Mouse (Mus musculus): ENCODE data around the gene Cpox. TPM values are rescaled to one million over a fixed set of nuclear protein-coding genes. Genes with fewer than 3 reads are reported as not detected.

Gene Cpox
- polyA plus RNA-seq, 1 experiment from 2014 or later = 10.6 TPM

GRCm38 (mm10) chr16:58703382-58704124, 33.5 kb downstream of the Cpox start:
- H3K4me1 ChIP-seq (replicated peaks) = no peaks in the 10 kb centered on the region
- H3K27ac ChIP-seq = no peak overlapping the region
- H3K9ac ChIP-seq (replicated peaks) = no peak overlapping the region
- H3K9me3 ChIP-seq = no peaks in the 10 kb centered on the region
- H3K36me3 ChIP-seq = no peaks in the 10 kb centered on the region
- H3K4me3 ChIP-seq (replicated peaks) = no peak overlapping the region
- H3K27me3 ChIP-seq = no peaks in the 10 kb centered on the region
- WGBS = 63% methylated on average over 10 of the region's 10 CpGs
- H3K4me2 ChIP-seq (replicated peaks) = no peak overlapping the region
- ATAC-seq = no peak

- no peaks in the 10 kb centered on the region for H3K9me3 ChIP-seq
- H3K36me3 ChIP-seq = no peaks in the 10 kb centered on the region
- H3K4me3 ChIP-seq (replicated peaks) = no peak overlapping the region
- no peak overlapping the region for H3K9ac ChIP-seq (replicated peaks)
- no peak overlapping the region for H3K4me2 ChIP-seq (replicated peaks)
- H3K27me3 ChIP-seq = no peaks in the 10 kb centered on the region
- ATAC-seq = peak; percentile 56; the same call in 1 of the 2 replicates
- no peaks in the 10 kb centered on the region for H3K4me1 ChIP-seq (replicated peaks)
- no peak overlapping the region for H3K27ac ChIP-seq
Observed at GRCm38 (mm10) chr16:58704999-58705398, 34.9 kb downstream of the Cpox start.

- no peak for ATAC-seq
- no peak overlapping the region for H3K9ac ChIP-seq (replicated peaks)
- H3K27me3 ChIP-seq = no peaks in the 10 kb centered on the region
- H3K9me3 ChIP-seq = no peaks in the 10 kb centered on the region
- H3K4me3 ChIP-seq (replicated peaks) = no peak overlapping the region
- no peaks in the 10 kb centered on the region for H3K36me3 ChIP-seq
- no peaks in the 10 kb centered on the region for H3K4me1 ChIP-seq (replicated peaks)
- 89% methylated on average over 4 of the region's 4 CpGs for WGBS
- H3K4me2 ChIP-seq (replicated peaks) = no peak overlapping the region
- no peak overlapping the region for H3K27ac ChIP-seq
Observed at GRCm38 (mm10) chr16:58707276-58707905, 37.3 kb downstream of the Cpox start.

- no peak for ATAC-seq
- H3K36me3 ChIP-seq = no peaks in the 10 kb centered on the region
- WGBS = 85% methylated on average over 3 of the region's 3 CpGs
- no peaks in the 10 kb centered on the region for H3K9me3 ChIP-seq
- H3K27me3 ChIP-seq = no peaks in the 10 kb centered on the region
- no peak overlapping the region for H3K4me2 ChIP-seq (replicated peaks)
- no peak overlapping the region for H3K9ac ChIP-seq (replicated peaks)
- no peak overlapping the region for H3K4me3 ChIP-seq (replicated peaks)
- H3K4me1 ChIP-seq (replicated peaks) = no peaks in the 10 kb centered on the region
- H3K27ac ChIP-seq = no peak overlapping the region
Observed at GRCm38 (mm10) chr16:58708601-58709475, 38.7 kb downstream of the Cpox start.

- Histone ChIP-seq H3K4me3 (replicated peaks) (no peak overlapping the region), H3K4me1 (replicated peaks) (no peaks in the 10 kb centered on the region), H3K27ac (no peak overlapping the region), H3K36me3 (no peaks in the 10 kb centered on the region), H3K9me3 (no peaks in the 10 kb centered on the region), H3K4me2 (replicated peaks) (no peak overlapping the region), H3K27me3 (no peaks in the 10 kb centered on the region), H3K9ac (replicated peaks) (no peak overlapping the region)
- ATAC-seq = no peak
- 80% methylated on average over 4 of the region's 4 CpGs for WGBS
Observed at GRCm38 (mm10) chr16:58709536-58709935, 39.4 kb downstream of the Cpox start.

GRCm38 (mm10) chr16:58712221-58712620, 42.1 kb downstream of the Cpox start:
- no peak for ATAC-seq
- no peak overlapping the region for H3K4me2 ChIP-seq (replicated peaks)
- no peaks in the 10 kb centered on the region for H3K4me1 ChIP-seq (replicated peaks)
- no peaks in the 10 kb centered on the region for H3K27me3 ChIP-seq
- H3K27ac ChIP-seq = no peak overlapping the region
- H3K9me3 ChIP-seq = no peaks in the 10 kb centered on the region
- WGBS = 83% methylated on average over 8 of the region's 8 CpGs
- H3K36me3 ChIP-seq = no peaks in the 10 kb centered on the region
- H3K4me3 ChIP-seq (replicated peaks) = no peak overlapping the region
- H3K9ac ChIP-seq (replicated peaks) = no peak overlapping the region

- Histone ChIP-seq H3K9me3 (no peaks in the 10 kb centered on the region), H3K36me3 (no peaks in the 10 kb centered on the region), H3K27me3 (no peaks in the 10 kb centered on the region), H3K4me2 (replicated peaks) (no peak overlapping the region), H3K9ac (replicated peaks) (no peak overlapping the region), H3K27ac (no peak overlapping the region), H3K4me1 (replicated peaks) (no peaks in the 10 kb centered on the region), H3K4me3 (replicated peaks) (no peak overlapping the region)
- no peak for ATAC-seq
- 91% methylated on average over 1 of the region's 1 CpGs for WGBS
Observed at GRCm38 (mm10) chr16:58713128-58713527, 43.0 kb downstream of the Cpox start.

- Histone ChIP-seq H3K4me1 (replicated peaks) (no peaks in the 10 kb centered on the region), H3K4me2 (replicated peaks) (no peak overlapping the region), H3K27ac (no peak overlapping the region), H3K9me3 (no peaks in the 10 kb centered on the region), H3K9ac (replicated peaks) (no peak overlapping the region), H3K36me3 (no peaks in the 10 kb centered on the region), H3K27me3 (no peaks in the 10 kb centered on the region), H3K4me3 (replicated peaks) (no peak overlapping the region)
- no peak for ATAC-seq
- 73% methylated on average over 4 of the region's 4 CpGs for WGBS
Observed at GRCm38 (mm10) chr16:58715018-58715417, 44.9 kb downstream of the Cpox start.

- H3K9ac ChIP-seq (replicated peaks) = no peak within 1 kb of the TSS
- no peak within 1 kb of the TSS for H3K4me2 ChIP-seq (replicated peaks)
- no peaks in the 10 kb centered on the region for H3K27me3 ChIP-seq
- 92% methylated on average over 7 of the region's 7 CpGs for WGBS
- H3K27ac ChIP-seq = no peak within 1 kb of the TSS
- H3K4me1 ChIP-seq (replicated peaks) = no peaks in the 10 kb centered on the region
- H3K9me3 ChIP-seq = no peaks in the 10 kb centered on the region
- no peaks in the 10 kb centered on the region for H3K36me3 ChIP-seq
- no peak for ATAC-seq
- no peak within 1 kb of the TSS for H3K4me3 ChIP-seq (replicated peaks)
Observed at GRCm38 (mm10) chr16:58718666-58719120, 48.6 kb downstream of the Cpox start, which contains the start of gene Gpr15. TSS of gene Gpr15 (minus strand) at chr16:58719070.

- WGBS = 98% methylated on average over 2 of the region's 2 CpGs
- H3K27me3 ChIP-seq = no peaks in the 10 kb centered on the region
Observed at GRCm38 (mm10) chr16:58722292-58722691, 52.2 kb downstream of the Cpox start.

GRCm38 (mm10) chr16:58726680-58727476, 56.8 kb downstream of the Cpox start:
- Histone ChIP-seq H3K9ac (replicated peaks) (no peak overlapping the region), H3K4me2 (replicated peaks) (no peak overlapping the region; the same call in 1 of the 2 replicates), H3K4me3 (replicated peaks) (no peak overlapping the region), H3K4me1 (replicated peaks) (peaks cover 14% of the 10 kb centered on the region), H3K36me3 (peaks cover 20% of the 10 kb centered on the region), H3K27ac (no peak overlapping the region), H3K27me3 (no peaks in the 10 kb centered on the region), H3K9me3 (no peaks in the 10 kb centered on the region)
- no peak for ATAC-seq
- WGBS = 81% methylated on average over 11 of the region's 11 CpGs

More at GRCm38 (mm10) chr16:58722292-58722691, 52.2 kb downstream of the Cpox start:
- ATAC-seq = no peak
- no peak overlapping the region for H3K9ac ChIP-seq (replicated peaks)
- H3K4me3 ChIP-seq (replicated peaks) = no peak overlapping the region
- H3K4me2 ChIP-seq (replicated peaks) = no peak overlapping the region
- no peaks in the 10 kb centered on the region for H3K36me3 ChIP-seq
- no peak overlapping the region for H3K27ac ChIP-seq
- no peaks in the 10 kb centered on the region for H3K9me3 ChIP-seq
- H3K4me1 ChIP-seq (replicated peaks) = no peaks in the 10 kb centered on the region

Measured in midbrain, embryonic 13.5 days (tissue).